Mouse (Mus musculus) E14TG2a.4 (cell line): ENCODE measurements at regions not wholly inside any gene's neighbourhood (a gene's known extent, or its start where the extent isn't known, plus 50 kb on each side); places are given as distances from the start of the nearest gene placed in this dataset.

Experiments
- CTCF ChIP-seq: conservative IDR thresholded peaks from 2 replicates; pipeline ENCODE4 v1.5.1; 2014; ENCODE audit warnings: low read length
- NANOG ChIP-seq: IDR thresholded peaks from 2 replicates; pipeline ENCODE4 v1.6.1; 2014; ENCODE audit warnings: borderline replicate concordance, low read length, mixed read lengths

DNA sequence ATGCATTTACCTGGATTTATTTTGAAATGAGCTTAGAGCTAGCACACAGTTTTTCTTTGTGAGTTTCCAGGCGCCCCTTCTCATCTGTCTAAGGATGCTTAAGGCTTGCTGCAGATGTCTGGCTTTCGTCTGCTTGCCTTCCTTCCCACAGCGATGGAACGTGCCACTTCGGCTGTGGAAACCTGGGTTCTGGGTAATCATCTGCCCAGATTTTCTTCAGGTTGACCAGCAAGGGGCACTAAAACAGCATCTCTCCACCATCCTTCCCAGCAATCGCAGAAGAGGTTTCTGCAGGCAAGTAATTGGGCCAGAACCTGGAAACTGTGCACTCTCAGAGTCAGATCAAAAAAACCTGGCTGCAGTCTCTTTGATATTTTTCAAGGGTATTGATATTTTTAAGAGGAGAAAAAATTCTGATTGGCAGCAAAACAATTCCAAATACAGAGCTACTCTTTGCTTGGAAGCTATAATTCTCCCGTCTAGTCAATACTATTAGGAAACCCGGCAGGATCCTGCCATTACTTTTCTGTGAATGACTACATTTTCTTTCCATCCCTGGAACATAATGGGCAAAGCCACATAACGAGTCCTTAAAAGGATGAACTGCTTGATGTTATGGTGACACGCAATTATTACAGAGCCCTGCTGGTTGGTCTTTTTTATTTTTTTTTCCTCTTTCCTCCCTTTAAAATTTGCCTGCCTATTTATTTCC, 75.2 kb upstream of the Sash1 start:
- TF ChIP-seq CTCF (no peak), NANOG (no peak)
